Mouse (Mus musculus) spleen, adult 2 months (tissue): ENCODE results near the gene Dhh.

Source experiments
- CTCF ChIP-seq: fragments of 200-500 bp; IDR thresholded peaks from 2 replicates; pipeline ENCODE4 v1.5.1; 2011; ENCODE audit warnings: mild to moderate bottlenecking, inconsistent platforms; ENCODE audit not compliant: insufficient read depth, insufficient read length, insufficient replicate concordance; ENCODE audit errors: extremely low read depth
- POLR2A ChIP-seq: fragments of 200-500 bp; IDR thresholded peaks from 2 replicates; pipeline ENCODE4 v1.6.1; 2011; ENCODE audit warnings: low read depth, low read length, inconsistent platforms

DNA sequence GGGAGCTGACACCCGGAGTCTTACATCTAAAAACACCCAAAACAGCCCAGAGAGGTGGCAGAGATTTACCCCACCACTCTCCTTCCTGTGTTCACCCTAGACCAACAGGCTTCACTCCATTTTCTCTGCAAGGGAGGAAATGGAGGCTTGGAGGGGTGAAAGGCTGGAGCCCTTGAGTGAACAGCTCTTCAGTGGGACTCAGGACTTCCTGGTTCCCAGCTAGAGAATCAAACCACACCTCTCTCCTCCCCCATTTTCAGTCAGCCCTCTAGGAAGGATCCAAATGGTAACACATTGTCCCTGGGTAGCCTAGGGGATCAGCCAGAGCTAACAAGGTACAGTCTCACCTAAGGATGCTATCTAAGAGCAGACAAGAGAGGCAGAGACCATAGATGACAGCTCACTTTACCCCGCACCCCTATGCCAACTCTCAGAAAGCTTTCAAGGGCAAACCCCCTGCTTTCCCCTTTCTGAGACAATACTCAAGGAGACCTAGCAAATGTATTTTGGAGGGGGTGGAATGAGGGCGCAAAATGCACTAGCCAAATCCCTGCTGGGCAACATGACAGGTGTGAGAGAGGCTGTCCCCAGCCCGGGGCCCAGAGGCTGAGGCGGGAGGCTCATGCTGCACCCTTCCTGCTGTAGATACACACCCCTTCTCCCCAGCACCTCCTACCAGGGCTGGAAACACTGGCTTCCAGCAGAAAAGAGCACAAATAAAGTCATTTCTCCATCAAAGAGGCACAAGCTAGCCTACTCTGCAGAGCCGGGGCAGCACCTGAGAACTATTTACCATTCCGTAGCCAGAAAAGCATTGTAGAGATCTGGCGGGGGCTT lies 28.8 kb downstream of the Dhh start:
- TF ChIP-seq CTCF: no peak
- no peak for TF ChIP-seq POLR2A
